Mouse (Mus musculus) adrenal gland, postnatal 25 days (tissue): ENCODE data around the gene Crat. TPM values are rescaled to one million over a fixed set of nuclear protein-coding genes. Genes with fewer than 3 reads are reported as not detected.

ENCODE experiments used
- DNase-seq: peaks from one replicate; pipeline ENCODE4 v3.0.0; 2021; ENCODE audit warnings: mixed read lengths
- long read RNA-seq: library from polyadenylated mRNA; stranded (forward); transcript quantifications from one replicate; pipeline ENCODE4 v2.0.0, GENCODE M21; 2021
- total RNA-seq: library from RNA; stranded (reverse); gene quantifications from 2 replicates; pipeline ENCODE4 v1.2.3, GENCODE M21; 2021

Gene Crat
- 130 and 142 TPM in 2 replicates for total RNA-seq
- long read RNA-seq, transcript Crat-201 (14 exons, 3,833 nt), result major isoform, 83 of 179 reads
- long read RNA-seq, partial matches to known transcripts, result 18 of 179 reads
- long read RNA-seq, other reads (novel, unspliced or antisense), result 78 of 179 reads

DNA sequence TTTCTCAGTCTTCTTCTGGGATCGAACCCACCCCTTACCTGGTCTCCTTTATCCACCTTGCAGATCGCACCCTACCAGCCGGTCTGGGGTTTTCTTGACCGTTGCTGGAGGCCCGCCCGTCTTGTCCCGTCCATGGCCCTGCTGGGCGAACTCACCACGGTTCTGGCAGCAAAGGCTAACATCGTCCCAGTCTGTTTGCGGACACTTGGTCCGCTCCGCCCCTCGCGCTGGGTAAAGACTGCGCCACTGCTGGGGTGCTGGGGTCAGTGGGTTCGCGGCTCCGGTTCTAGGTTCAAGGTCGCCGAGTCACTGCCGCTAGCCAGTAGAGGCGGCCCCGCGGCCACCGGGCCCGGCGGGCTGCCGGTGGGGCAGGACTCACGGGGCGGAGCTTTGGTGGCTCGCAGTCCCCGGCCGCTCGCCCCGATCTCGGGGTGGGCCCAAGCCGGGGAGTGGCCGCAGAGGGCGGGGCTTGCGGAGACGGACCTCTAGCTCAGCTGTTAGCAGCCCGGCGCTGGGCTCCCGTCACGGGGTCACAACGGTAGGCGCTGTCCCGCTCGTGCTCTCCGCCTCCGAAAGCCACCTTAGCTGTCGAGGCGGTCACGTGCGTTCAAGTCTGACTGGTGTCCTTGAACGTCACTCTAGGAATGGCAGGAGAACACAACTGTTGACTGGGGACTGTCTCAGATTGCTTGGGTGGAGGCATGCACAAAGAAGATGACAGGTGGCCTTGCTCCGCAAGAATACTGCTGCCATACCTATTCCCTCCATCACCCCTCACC, at the start of gene Crat:
TSS of gene Crat (minus strand) at position 657 of the 779 bp plus-strand sequence.
- peak; percentile 95 for DNase-seq

DNA sequence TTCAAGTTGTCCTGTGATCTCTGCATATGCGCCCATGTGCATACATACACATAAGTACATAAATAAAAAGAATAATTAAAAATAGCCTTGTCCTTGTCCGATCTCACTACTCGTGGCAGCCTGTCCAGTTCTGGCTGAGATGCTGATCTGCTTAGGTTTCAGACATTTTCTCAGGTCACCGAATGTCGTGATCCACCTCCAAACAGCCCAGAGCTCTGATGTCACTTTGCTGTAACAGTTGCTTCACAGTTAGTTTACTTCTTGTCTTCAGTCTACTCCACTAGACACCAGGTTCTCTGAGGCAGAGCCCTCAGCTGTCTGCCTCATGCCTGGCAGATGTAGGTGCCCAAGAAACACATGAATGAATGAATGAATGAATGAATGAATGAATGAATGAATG, 48.8 kb upstream of the Crat start:
- DNase-seq, result no peak

DNA sequence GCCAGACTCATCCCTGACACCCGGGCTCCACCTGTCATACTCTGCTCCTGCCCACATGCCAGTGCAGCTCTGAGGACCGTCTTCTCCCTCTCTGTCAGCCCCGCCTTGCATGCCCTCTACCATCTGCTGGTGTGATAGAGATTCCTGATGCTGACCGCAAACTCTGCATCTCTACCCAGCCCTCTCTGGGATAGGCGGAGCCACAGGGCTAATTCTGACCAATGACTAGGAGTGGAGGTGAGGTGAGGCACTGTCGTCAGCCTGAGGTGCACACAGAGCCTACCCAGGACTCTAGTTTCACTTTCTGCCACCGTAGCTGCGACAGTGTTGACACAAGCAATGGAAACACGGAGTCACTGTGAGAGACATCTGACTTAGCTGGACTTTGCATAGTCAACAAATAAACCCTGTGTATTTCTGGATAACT, 48.3 kb upstream of the Crat start:
- DNase-seq, result peak; percentile 60

DNA sequence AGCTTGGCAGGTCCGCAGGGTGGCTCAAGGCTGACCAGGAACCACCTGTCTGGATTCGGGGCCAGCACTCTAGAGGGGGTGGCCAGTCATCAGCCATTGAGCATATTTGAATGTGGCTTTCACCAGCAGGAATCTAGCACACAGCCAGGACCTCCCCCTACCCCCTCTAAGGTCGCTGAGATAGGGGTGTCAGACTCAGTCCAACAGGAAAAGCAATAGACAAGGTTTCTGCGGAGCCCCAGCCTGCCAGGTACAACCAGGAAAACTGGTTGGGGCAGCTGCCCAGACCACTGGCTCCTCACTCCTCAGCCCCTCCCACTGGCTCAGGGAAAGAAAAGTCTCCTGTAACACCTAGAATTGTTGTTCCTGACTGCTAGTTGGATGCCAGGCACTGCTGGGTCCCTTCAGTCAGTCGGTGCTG, 47.7 kb upstream of the Crat start:
- DNase-seq, result no peak

DNA sequence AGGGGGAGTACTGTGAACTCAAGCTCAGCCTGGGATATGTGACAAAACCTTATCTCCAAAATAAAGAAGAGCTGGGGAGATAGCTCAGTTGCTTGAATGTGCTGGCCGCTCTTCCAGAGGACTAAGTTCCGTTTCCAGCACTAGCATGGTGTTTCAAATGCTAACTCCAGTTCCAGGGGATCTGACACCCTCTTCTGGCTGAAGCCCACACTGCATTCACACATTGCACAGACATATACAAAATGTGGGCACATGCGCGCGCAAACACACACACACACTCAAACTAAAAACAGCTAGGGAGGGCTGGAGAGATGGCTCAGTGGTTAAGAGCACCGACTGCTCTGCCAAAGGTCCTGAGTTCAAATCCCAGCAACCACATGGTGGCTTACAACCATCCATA, 43.6 kb upstream of the Crat start:
- DNase-seq, result no peak

DNA sequence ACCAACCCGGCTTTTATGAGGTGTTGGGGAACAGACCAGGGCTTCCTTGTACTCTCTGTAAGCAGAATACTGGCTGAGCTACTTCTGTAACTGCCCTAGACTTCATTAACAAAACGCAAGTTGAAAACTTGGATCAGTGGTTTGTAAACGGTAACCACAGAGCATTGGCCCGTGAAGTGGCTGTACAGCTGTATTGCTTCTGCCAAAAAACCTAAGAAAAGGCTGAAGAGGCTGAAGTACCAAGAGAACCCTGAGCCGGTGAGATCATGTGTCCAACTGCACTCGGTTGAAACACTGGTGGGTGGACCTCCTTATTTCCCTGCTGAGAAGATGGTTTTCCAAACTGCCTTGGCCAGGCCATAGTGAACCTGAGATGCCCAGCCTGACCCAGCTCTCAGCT, 42.7 kb upstream of the Crat start:
- DNase-seq, result no peak

DNA sequence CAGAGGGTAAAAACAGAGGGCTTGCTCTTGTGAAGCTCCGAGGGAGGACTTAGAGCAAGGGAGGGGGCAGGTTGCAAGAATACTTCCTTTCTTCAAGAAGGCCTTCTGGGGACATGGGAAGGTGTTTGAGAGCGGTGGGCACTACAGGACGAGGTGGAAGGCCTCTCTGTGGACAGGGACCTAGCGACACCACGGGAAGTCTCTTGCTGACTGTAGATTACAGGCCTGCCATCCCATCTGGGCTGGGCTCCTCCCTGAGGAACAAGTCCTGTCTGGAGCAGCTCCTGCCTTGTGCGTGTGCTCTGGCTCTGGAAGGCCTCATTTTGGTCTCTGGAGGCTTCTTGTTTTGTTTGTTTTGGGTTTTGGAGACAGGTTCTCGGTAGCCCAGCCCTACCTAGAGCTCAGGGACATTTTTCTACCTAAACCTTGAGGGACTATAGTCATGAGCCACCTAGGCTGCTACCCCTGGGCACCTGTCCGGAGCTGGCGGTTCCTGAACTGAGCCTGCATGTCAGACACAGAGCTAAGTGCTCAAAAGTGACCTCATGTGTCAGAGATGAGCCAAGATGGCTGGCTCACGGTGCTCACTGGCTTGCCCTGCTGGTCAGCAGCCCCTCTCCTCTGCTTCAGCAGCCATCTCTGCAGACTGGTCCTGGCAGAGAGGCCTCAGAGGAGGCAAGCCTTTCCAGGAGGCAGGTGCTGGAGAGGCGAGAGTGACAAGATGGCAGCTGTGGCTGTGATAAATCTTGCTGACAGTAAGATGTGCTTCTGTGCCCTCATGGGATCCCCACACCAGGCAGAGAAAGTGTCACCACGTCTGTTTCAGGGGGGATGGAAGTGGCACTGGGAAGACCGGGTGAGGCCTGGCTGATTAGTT, 40.7 kb upstream of the Crat start:
- DNase-seq, result no peak

DNA sequence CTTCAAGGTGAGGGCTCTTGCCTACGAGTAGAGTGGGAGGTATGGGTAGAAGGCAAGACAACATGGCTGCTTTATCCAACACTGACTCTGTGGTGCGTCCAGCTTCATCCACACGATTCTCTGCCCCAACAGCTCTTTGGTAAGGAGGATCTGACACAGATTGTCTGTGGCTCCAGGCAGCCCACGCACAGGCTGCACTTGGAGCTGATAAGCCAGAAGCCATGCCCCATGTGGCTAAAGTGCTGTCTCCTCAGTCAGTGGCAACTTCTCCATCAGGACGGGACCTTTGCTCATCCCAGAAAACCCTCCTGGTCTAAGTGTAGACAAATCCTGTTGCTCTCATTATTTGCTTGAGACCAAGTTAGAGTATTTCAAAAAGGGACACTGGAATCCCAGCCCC, 39.0 kb upstream of the Crat start:
- DNase-seq, result no peak

DNA sequence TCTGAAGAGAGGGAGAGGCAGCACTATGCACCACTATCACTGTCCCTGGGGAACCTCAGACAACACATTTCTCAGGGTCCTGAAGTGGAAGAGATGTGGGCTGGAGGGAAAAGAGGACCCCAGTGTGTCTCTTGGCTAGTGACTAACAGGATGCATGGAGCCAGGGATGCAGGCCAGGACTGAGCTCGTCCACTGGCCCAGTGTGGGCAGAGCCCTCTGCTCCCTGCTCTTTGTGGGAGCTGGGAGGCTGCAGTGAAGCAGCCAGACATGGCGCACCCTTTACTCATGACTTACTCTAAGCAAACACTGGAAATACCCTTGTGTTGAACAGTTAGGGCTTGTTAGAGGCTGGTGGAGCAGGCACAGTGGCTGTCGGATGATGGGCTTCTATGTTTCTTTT, 38.0 kb upstream of the Crat start:
- DNase-seq, result no peak

DNA sequence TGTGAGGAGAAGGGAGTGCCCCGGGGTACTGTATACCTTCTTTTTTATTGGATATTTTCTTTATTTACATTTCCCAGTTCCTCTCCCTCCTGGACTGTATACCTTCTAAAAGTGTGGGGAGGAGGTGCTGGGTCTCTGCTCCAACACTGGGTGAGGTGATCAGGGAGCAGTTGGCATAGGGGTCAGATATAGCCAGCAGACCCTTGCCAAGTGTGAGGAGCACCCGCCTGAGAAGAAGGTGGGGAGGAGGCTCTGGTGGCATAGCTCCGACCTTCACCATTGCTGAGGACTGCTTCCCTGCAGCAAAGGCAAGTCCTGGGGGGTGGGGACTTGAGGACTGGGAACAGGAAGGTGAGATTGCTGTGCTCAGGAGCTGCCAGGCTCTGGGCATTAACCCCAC, 35.9 kb upstream of the Crat start:
- DNase-seq, result no peak

DNA sequence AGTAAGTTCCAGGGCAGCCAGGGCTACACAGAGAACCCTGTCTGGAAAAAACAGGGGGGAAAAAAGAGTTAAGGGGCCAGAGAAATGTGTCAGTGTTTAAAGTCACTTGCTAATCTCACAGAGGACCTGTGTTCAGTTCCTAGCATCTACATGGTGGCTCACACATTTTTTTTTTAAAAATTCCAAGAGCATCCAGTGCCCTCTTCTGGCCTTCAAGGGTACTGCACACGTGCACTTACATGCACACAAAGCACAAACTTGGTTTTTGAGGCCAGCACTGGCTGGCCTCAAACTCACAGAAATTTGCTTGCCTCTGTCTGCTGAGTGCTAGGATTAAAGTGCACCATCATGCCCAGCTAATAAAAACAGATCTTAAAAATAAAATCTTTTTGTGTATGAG, 34.9 kb upstream of the Crat start:
- DNase-seq, result no peak

DNA sequence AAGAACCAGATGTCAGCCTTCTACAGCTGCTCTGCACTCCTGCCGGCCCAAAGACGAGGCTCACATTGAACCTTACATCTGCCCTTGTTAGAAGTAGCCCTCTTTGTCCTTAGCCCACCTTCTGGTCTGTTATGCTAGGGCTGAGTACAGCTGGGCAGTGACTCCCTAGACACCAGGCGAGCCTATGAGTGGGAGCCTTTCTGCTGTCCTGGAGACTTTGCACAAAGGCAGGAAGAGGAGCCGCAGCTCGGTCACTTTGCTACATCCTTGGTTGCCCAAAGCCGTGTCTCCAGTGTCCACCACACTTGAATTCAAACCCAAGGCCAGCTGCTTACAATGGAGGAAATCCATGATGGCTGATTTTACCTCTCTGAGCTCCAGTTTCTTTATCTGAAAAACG, 32.8 kb upstream of the Crat start:
- no peak for DNase-seq

DNA sequence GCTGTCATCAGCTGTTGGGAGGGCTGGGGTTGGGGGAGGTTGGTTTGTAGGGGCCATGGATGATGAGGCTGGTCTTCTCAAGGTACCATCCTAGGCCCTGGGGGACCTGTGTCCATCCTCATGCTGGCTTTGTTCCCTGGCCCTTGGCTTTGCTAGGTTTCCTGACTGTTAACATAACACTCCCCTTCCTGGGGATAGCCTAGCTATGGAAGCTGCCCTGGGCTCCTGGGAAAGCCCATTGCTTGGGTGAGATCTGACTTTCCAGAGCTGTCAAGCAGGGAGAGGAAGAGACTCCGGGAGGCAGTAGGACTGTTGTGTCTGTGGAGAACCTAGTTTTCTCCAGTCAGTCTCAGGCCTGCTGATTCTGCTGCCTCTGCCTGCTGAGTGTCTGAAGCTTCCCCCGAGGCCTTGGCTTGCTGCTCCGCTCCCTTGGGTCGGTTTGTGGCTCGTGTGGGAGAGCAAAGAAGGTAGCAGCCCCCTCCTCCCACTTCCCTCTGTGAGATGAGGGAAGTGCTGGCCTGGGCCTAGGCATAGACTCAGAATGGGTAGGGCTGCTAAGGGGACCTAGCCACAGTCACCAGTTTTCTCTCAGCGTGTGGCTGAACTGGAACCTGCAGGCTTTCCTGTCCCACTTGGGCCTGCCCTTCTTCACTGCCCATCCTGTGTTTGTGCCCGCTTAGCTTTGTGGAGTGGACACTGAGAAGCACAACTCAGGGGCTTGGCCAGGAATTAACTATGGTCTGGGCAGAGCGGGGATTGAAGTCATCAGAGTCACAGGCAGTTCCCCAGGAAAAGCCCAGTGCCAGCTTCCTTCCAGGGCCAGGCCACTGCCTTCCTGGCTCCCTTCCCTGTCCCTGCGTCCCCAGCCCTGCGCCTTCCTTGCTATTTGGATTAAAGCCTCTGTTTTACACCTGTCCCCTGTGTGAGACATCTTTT, 31.5 kb upstream of the Crat start:
- DNase-seq, result no peak

DNA sequence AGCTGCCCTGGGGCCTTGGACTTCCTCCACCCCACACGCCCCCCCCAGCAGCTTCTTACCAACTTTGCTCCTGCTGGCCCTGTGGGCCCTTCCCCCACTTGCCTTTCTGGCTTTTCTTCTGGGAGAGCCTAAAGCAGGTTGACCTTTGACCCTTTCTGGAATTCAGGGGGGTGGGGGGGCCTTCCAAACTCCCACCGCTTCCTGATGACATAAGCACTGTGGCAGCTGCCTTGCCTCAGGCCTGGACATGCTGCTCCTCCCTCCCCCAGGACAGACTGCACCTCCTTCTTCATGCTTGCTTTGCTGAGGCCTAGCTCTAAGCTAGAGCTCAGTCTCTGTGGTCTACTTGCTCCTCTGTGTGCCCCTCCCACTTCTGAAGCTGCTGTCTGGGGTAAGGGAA, 29.7 kb upstream of the Crat start:
- no peak for DNase-seq

DNA sequence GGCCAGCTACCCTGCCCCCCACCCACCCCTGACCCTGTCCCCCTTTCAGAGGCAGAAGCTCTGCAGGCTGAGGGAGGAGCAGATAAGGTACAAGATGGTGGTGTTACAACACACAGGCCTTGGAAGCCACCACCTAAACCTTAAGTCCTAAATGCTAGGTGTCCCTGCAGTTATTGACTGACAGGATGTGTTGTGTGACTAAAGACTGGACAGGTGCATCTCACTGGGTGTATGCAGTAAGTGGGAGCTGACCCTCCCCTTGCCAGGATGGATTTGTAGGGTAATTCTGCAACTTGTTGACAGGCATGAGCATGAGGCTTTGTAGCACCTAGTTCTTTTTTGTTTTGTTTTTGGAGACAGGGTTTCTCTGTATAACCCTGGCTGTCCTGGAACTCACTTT, 28.8 kb upstream of the Crat start:
- DNase-seq, result no peak

DNA sequence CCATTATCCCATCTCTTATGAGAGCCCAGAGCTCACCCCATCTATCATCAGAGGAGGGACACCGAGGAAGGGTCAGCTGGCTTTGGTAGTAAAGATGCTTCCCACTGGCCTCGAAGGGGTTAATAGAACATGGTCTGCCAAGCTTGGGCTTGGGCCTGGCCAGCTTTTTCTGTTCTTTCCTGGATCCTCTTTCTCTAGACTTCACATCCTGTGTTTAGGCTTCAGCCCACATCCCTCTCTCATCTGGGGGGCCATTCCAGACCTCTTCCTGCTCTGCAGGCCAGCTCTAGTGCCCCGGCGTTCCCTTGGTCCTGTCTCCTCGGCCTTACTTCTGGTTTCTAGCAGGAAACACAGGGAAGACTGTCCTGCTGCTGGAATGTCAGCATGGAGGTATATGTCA, 28.4 kb upstream of the Crat start:
- no peak for DNase-seq

DNA sequence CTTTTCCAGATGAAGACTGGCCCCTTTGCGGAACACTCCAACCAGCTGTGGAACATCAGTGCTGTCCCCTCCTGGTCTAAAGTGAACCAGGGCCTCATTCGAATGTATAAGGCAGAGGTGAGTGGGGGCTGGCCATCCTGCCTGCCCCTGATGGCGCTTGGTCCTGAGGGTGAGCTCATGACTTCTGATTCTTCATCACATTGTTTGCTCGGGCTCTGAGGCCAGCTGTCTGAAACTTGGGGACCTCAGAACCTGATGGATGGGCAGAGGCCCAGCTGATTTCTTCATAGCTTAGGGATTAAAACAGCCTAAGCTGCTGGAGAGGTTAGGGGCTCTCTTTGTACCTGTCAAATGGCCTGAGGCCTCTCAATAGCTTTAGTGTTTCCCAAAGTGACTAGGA, 27.7 kb upstream of the Crat start:
- DNase-seq, result no peak

DNA sequence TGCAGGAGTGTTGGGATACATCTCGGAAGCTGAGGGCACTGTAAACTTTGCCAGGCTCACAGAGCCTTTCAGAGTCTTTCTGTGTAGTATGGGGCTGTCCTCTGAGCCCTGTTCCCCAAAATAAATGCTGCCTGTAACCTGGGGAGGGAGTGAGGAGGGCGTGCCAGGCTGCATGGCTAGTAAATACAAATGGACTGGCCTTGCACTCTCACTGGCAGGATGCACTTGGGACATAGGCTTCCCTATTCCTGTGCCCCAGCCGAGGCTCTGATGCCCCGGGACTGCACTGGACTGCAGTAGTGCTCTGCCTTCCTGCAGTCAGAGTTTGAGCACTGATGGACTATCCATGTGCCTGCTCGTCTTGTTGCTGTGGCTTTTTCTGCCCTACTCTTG, 26.9 kb upstream of the Crat start:
- no peak for DNase-seq

DNA sequence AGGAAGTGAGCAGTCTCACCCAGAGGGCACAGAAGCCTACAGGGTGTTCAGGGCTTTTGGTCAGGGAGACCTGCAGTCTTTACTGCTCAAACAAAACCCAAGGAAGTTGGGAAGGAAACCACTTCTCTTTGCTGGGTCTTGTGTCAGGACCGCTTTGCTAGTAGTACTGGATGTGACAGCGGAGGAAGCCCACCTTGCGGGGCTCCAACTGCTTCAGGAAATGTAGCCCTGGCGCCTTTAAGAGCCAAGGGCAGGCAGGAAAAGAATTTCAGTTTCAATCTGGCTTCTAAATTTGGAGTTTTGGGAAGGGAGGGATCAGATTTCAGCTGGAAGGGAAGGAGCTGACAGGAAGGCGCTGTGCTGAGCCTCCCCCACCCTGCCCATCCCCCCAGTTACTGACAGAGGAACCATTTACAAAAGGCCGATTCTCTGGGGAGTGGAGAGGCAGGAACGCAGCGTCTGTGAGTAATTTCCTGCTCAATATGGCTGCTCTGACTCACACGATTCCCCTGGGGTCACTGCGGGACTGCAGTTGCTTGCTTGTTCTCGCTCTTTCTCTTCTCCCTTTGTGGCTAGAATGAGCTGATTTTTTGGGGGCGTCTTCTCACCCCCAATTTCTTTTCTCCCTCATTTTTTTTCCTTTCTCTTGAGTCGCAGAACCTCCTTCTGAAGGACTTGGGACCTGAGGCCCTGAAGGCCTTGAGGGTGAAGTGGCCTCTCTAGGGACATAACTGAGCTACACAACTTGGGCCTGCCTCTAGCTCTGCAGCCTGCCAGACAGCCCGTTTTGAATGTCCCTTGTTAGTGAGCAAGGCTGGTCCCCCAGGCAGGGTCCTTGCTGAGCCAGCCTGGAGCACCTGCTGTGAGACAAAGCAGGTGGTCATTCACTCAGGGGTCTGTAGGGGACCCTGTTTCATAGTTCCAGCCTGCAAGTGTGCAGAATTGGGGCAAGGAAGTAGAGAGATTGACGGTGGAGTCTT, 26.2 kb upstream of the Crat start:
- DNase-seq, result peak; percentile 69

DNA sequence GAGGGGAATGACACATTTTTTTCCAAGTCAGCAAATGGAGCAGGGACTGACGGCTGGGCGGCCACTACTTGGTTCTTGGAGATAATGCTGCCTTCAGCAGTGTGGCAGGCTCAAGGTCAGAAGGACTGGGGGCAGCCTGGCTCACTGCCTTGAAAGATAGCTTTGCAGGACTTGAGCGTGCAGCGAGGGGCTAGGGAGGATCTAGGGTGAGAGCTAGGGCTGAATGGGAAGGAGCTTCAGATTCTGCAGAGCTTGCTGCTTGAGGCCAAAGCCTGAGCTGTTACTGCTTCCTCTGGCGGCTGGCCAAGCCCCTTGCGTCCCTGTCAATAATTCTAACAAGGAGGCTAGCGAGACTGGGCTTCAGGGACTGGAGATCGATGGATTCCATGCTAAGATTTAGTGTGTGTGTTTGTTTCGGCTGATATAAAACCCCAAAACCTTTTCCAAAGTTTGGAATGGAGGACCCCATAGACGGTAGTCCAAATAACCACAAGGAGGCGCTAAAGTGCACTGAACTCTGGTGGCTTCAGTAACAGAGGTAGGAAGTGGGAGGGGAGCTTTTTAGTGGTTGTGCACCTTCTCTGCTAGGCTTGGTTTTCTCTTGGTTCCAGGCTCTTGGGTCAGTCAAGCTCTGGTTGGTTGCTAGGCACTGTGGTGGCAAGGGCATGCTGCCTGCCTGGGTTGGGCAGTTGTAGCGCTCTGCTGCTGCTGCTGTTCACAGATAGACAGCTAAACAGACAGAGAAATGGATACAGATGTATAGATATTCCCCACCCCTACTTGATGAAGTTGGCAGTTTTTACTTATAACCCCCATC, 25.3 kb upstream of the Crat start:
- peak; percentile 73 for DNase-seq
